Mouse (Mus musculus) neural tube, embryonic 13.5 days (tissue): ENCODE results near the gene Pnlip. TPM values are rescaled to one million over a fixed set of nuclear protein-coding genes. Genes with fewer than 3 reads are reported as not detected.

Source experiments
- ATAC-seq: fragments of 200-750 bp; cut with Nextera tagmentation; 2 replicates; pipeline ENCODE4 v1.8.0; 2017; ENCODE audit warnings: low read depth, mild to moderate bottlenecking, moderate TSS enrichment, moderate library complexity
- H3K27ac ChIP-seq: fragments of 300-500 bp; sonication (generic); replicated peaks from 2 replicates; pipeline ENCODE4 v1.5.1; 2015; ENCODE audit warnings: moderate library complexity, mild to moderate bottlenecking, inconsistent platforms
- H3K27me3 ChIP-seq: fragments of 300-500 bp; sonication (generic); 2 replicates; pipeline ENCODE4 v1.6.1; 2015; ENCODE audit warnings: mild to moderate bottlenecking, inconsistent platforms
- H3K36me3 ChIP-seq: fragments of 300-500 bp; sonication (generic); 2 replicates; pipeline ENCODE4 v1.6.1; 2015; ENCODE audit warnings: mild to moderate bottlenecking, inconsistent platforms
- H3K4me1 ChIP-seq: fragments of 300-500 bp; sonication (generic); replicated peaks from 2 replicates; pipeline ENCODE4 v1.6.1; 2015; ENCODE audit warnings: inconsistent platforms
- H3K4me2 ChIP-seq: fragments of 300-500 bp; sonication (generic); 2 replicates; pipeline ENCODE4 v1.6.1; 2015; ENCODE audit warnings: inconsistent platforms, mild to moderate bottlenecking, moderate library complexity
- H3K4me3 ChIP-seq: fragments of 300-500 bp; sonication (generic); 2 replicates; pipeline ENCODE4 v1.5.1; 2015; ENCODE audit warnings: mild to moderate bottlenecking, inconsistent platforms
- H3K9ac ChIP-seq: fragments of 300-500 bp; sonication (generic); 2 replicates; pipeline ENCODE4 v1.6.1; 2015; ENCODE audit warnings: moderate library complexity, mild to moderate bottlenecking, inconsistent platforms
- H3K9me3 ChIP-seq: fragments of 300-500 bp; sonication (generic); 2 replicates; pipeline ENCODE4 v1.6.1; 2016; ENCODE audit warnings: inconsistent platforms
- WGBS: fragments of 180-500 bp; shearing (Covaris S2); methylation state at CpG from one replicate; pipeline ENCODE4 v1.1.7; 2015; 5-methylcytosine and 5-hydroxymethylcytosine counted together
- polyA plus RNA-seq: library from polyadenylated mRNA; unstranded; fragments of >200 nt; fragmentation: Nextera tagmentation; extraction: Ambion mirVana; gene quantifications from 2 replicates; pipeline ENCODE4 v1.2.1, GENCODE M21; 2015

The Pnlip gene
- polyA plus RNA-seq, 1 experiment from 2014 or later: 0.33 TPM

DNA sequence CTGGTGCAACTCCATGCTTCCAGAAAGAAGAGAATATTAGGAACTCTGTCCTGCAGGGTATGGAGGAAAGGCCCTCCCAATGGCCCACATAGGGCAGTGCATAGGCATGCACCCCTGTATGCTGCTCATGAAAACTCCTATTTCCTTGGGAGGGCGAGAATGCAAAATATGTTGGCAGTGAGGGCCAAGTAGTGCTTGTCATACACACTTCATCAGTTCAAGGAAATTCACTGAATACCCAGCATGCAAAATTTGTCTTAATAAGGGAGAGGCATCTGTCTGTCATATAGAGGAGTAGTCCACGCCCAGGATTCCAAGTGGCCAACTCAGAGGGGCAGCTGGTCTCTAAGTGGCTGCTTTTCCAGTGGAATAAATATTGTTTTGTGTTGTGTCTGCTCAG, 11.0 kb downstream of the Pnlip start:
- no peak overlapping the region for H3K4me2 ChIP-seq
- ATAC-seq: no peak
- WGBS: 85% methylated on average over 2 of the region's 2 CpGs
- H3K36me3 ChIP-seq: no peaks in the 10 kb centered on the region
- H3K4me3 ChIP-seq: no peak overlapping the region
- H3K4me1 ChIP-seq: no peaks in the 10 kb centered on the region
- no peak overlapping the region for H3K9ac ChIP-seq
- no peaks in the 10 kb centered on the region for H3K27me3 ChIP-seq
- no peak overlapping the region for H3K27ac ChIP-seq
- no peaks in the 10 kb centered on the region for H3K9me3 ChIP-seq

DNA sequence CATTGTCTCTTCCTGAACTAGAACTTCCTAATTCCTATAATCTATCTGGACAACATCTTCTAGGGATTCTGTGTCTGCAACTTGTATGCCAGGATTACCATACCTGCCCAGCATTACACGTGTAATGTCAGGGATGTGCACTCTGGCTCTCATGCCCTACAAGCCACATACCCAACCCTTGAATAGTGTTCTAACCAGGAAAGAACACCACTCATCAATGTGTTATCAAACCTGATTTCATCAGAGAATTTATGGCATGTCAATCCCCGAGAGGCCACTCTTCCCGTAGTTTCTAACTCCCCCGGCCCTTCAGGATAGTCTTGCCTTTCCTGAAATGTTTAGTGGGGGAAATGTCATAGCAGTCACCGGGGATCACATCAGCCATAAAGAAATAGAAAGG, 12.6 kb downstream of the Pnlip start:
- 83% methylated on average over 5 of the region's 5 CpGs for WGBS
- ATAC-seq: no peak

DNA sequence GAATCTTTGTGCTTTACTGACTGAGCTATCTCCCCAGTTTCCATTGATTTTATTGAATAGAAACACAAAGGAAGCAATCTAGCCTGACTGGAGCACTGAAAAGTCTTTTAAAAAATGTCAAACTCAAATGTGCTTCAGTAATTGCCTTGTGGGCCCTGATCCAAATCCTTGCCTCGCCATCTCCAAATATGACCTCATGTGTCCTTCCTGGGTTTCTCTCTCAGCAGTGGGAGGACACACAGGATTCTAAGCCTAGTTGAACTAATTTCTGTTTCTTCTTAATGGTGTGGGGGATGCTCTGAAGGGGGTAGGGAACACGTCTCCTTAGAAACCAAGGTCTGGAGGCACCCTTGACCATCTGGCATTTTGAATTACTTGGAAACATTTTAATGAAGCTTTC, 22.3 kb downstream of the Pnlip start:
- Histone ChIP-seq H3K4me2 (no peak overlapping the region), H3K36me3 (no peaks in the 10 kb centered on the region), H3K27ac (no peak overlapping the region), H3K4me1 (peaks cover 7% of the 10 kb centered on the region; the same call in 1 of the 2 replicates), H3K9me3 (no peaks in the 10 kb centered on the region), H3K9ac (no peak overlapping the region), H3K27me3 (no peaks in the 10 kb centered on the region), H3K4me3 (no peak overlapping the region)
- no peak for ATAC-seq
- 38% methylated on average over 2 of the region's 2 CpGs for WGBS

More for the DNA sequence above, 12.6 kb downstream of the Pnlip start:
- Histone ChIP-seq H3K4me2 (no peak overlapping the region), H3K9ac (no peak overlapping the region), H3K9me3 (no peaks in the 10 kb centered on the region), H3K27ac (no peak overlapping the region), H3K4me3 (no peak overlapping the region), H3K27me3 (no peaks in the 10 kb centered on the region), H3K36me3 (no peaks in the 10 kb centered on the region), H3K4me1 (no peaks in the 10 kb centered on the region)

DNA sequence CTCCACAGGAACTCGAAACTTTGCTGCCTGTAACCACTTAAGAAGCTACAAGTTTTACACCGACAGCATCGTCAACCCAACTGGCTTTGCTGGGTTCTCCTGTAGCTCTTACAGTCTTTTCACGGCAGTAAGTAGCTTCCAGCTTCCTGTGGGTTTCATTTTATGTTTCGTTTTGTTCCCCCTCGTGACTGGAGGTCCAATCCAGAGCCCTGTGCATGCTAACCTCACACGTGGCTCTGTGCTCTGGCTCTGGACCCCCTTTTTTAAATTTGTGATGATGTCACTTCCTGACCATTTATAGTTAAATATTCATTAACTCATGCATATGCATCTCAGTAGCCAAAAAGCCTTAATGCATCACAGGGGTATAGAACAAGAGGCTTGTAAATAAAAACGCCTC, 24.8 kb downstream of the Pnlip start:
- no peak overlapping the region for H3K9ac ChIP-seq
- WGBS: 75% methylated on average over 8 of the region's 8 CpGs
- no peaks in the 10 kb centered on the region for H3K36me3 ChIP-seq
- no peak for ATAC-seq
- H3K9me3 ChIP-seq: no peaks in the 10 kb centered on the region
- no peaks in the 10 kb centered on the region for H3K27me3 ChIP-seq
- H3K4me3 ChIP-seq: no peak overlapping the region
- peaks cover 7% of the 10 kb centered on the region; the same call in 1 of the 2 replicates for H3K4me1 ChIP-seq
- no peak overlapping the region for H3K27ac ChIP-seq
- no peak overlapping the region for H3K4me2 ChIP-seq

DNA sequence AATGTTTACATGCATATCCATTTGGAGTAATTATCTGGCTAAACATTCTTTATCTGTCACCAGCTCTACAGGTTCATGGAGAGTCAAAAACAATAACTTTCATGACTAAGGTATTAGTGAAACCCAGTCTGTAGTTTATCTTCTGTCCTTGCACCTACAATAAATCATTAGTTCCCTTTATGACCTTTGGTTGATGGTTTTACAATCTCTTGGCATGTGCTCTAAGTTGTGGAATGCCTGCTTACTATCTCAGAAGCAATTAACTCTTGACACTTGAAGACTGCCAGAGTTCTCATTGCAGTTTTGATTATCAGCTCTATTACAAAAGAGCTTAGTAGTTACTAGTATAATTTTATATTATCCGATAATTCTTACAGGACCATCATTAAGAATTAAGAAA, 36.6 kb downstream of the Pnlip start:
- H3K9ac ChIP-seq: no peak overlapping the region
- WGBS: 30% methylated on average over 1 of the region's 1 CpGs

DNA sequence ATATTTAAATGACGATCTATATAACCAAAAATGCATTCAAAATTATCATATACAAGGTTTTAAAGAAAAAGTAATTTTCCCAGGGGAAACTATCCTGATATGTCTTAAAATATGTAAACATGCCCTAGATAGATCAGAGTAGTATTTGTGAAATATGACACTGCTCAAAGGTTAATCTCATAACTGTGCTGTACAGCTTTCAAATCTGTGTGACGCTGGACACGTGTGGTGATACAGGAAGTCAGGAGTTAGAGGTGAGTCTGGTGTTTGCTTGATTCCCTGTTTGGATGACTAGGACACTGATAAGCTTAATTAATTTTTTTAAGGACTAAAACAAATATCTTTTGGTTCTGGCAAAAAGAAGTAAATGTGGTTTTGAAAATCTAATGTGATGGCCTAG, 43.0 kb downstream of the Pnlip start:
- no peaks in the 10 kb centered on the region for H3K9me3 ChIP-seq
- no peaks in the 10 kb centered on the region for H3K4me1 ChIP-seq
- no peak overlapping the region for H3K4me2 ChIP-seq
- H3K9ac ChIP-seq: no peak overlapping the region
- no peak overlapping the region for H3K27ac ChIP-seq
- H3K4me3 ChIP-seq: no peak overlapping the region
- WGBS: 87% methylated on average over 3 of the region's 3 CpGs
- no peaks in the 10 kb centered on the region for H3K27me3 ChIP-seq
- H3K36me3 ChIP-seq: no peaks in the 10 kb centered on the region
- ATAC-seq: no peak

More for the DNA sequence above, 36.6 kb downstream of the Pnlip start:
- Histone ChIP-seq H3K4me1 (no peaks in the 10 kb centered on the region), H3K4me3 (no peak overlapping the region), H3K9me3 (no peaks in the 10 kb centered on the region), H3K4me2 (no peak overlapping the region), H3K36me3 (no peaks in the 10 kb centered on the region), H3K27ac (no peak overlapping the region), H3K27me3 (no peaks in the 10 kb centered on the region)
- no peak for ATAC-seq

DNA sequence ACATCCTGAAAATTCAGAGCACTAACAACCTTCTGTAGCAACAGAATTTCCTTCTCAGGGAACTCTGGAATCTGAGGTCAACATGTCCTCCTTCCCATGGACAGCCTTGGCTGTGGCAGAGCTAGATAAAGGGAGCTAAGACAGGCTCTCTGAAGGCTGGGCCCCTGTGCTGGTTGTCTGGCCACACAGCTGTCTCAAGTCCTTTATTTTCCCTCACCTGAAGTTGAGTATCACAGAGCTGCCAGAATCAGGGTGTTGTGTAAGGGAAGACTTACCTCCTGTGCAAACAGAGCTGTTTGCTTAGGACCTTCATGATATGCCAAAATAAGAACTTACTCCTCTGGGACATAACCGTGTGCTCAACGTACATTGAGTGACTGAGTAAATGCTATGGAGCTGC, 43.9 kb downstream of the Pnlip start:
- H3K27ac ChIP-seq: no peak overlapping the region
- H3K4me3 ChIP-seq: no peak overlapping the region
- H3K9ac ChIP-seq: no peak overlapping the region
- H3K27me3 ChIP-seq: no peaks in the 10 kb centered on the region
- no peaks in the 10 kb centered on the region for H3K9me3 ChIP-seq
- 89% methylated on average over 2 of the region's 2 CpGs for WGBS
- no peak for ATAC-seq
- no peak overlapping the region for H3K4me2 ChIP-seq
- H3K4me1 ChIP-seq: no peaks in the 10 kb centered on the region
- no peaks in the 10 kb centered on the region for H3K36me3 ChIP-seq

DNA sequence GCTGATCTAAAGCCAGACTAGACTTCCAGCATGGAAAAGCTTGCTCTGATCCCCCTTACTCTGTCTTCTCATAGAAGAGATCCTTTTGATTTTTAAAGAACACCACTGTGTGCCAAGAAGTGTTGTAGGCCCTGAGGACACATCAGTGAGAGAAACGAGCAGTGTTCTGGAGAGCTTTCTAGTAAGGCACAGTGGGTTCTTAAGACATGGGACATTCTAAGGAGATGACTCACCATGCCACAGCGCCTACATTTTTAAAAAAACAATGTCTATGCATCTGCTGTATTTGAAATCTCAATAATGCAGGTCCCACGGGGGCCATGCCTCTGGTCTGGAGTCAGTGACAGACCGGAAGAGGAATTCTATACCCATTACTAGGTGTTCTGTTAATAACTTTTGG, 52.3 kb downstream of the Pnlip start:
- Histone ChIP-seq H3K27ac (no peak overlapping the region), H3K4me3 (no peak overlapping the region), H3K27me3 (no peaks in the 10 kb centered on the region), H3K9me3 (no peaks in the 10 kb centered on the region), H3K4me2 (no peak overlapping the region), H3K4me1 (no peaks in the 10 kb centered on the region), H3K9ac (no peak overlapping the region), H3K36me3 (no peaks in the 10 kb centered on the region)
- 84% methylated on average over 4 of the region's 4 CpGs for WGBS
- no peak for ATAC-seq

DNA sequence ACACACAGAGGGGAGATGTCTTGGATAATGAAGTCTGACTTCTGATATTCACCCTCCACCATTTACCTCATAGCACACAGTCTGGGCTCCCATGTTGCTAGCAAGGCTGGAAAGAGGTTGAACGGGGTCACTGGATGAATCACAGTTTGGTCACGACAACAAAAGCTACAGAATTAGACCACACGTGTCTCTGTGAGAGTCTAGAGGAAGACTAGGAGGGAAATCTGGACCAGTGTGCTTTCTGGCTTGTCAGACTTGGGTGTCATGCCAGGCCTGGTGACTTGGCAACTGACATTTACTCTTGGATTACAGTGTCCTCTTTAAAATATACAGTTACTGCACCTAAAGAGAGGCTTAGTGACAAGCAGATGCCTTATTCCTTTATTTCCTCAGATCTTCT, 56.3 kb downstream of the Pnlip start:
- H3K27ac ChIP-seq: no peak overlapping the region
- H3K4me1 ChIP-seq: no peaks in the 10 kb centered on the region
- 60% methylated on average over 3 of the region's 3 CpGs for WGBS
- no peak overlapping the region for H3K4me2 ChIP-seq
- no peaks in the 10 kb centered on the region for H3K36me3 ChIP-seq
- no peak overlapping the region for H3K4me3 ChIP-seq
- no peaks in the 10 kb centered on the region for H3K9me3 ChIP-seq
- H3K27me3 ChIP-seq: no peaks in the 10 kb centered on the region
- no peak for ATAC-seq
- H3K9ac ChIP-seq: no peak overlapping the region

DNA sequence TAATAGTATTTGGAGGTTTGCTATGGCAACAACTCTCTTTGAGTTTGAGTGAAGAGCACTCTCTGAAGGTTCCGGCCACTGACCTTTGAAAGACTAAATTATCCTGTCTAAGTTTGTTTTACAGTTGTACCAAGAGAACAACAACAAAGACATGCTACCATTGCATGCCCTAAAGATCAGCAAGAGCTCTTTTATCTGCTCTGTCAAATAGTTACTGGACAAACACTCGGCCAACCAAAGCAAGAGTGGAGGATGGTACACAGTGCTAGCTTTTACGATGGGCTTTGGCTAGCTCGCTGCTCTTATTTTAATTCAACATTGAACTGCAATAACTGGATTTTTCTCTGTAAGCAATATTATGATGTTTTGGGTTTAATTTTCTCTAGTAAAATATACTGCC, 65.6 kb downstream of the Pnlip start:
- no peak overlapping the region for H3K9ac ChIP-seq
- H3K4me2 ChIP-seq: no peak overlapping the region
- no peaks in the 10 kb centered on the region for H3K9me3 ChIP-seq
- no peaks in the 10 kb centered on the region for H3K4me1 ChIP-seq
- ATAC-seq: no peak
- WGBS: 55% methylated on average over 4 of the region's 4 CpGs
- H3K27ac ChIP-seq: no peak overlapping the region
- no peaks in the 10 kb centered on the region for H3K27me3 ChIP-seq
- H3K36me3 ChIP-seq: no peaks in the 10 kb centered on the region
- H3K4me3 ChIP-seq: no peak overlapping the region

DNA sequence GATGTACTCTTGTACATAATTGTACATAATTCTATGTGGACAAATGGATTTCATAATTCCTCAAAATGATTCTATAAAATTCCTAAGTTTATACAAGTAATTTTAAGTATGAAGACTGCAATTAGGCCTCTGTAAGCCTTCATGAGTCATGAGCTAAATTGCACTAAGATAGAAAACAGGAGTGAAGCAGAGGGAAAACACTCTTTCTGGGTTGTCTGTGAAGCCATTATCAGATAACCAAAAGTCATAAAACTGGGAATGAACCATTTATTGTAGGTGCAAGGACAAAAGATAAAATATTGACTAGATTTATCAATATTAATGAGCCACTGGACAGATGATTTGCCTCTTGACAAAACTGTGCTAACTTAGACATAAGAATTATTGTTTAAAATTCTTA, 68.1 kb downstream of the Pnlip start:
- H3K4me2 ChIP-seq: no peak overlapping the region
- H3K9me3 ChIP-seq: peaks cover 3% of the 10 kb centered on the region; the same call in 1 of the 2 replicates
- no peak for ATAC-seq

DNA sequence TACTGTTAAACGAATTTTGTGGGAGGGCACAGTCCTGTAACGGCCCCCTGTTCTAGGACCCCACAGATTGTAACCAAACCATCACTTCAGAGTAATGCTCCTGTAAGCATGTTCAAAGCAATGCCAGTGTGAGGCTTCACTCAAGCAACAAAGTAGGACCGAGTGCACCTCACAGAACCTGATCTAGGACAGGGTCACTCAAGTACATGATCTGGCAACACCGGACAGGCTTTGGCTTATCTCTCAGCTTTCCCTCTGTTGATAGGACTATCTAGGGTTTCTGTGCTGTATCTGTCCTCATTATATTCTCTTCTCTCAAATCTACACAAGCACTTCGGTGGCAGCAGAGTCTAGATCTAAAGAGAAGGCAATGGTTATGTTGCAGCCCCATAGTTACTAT, 74.3 kb downstream of the Pnlip start:
- H3K27ac ChIP-seq: no peak overlapping the region
- H3K9ac ChIP-seq: no peak overlapping the region
- H3K27me3 ChIP-seq: no peaks in the 10 kb centered on the region
- no peak for ATAC-seq
- WGBS: 86% methylated on average over 5 of the region's 5 CpGs
- H3K4me3 ChIP-seq: no peak overlapping the region
- H3K4me2 ChIP-seq: no peak overlapping the region
- H3K36me3 ChIP-seq: no peaks in the 10 kb centered on the region
- H3K9me3 ChIP-seq: peaks cover 5% of the 10 kb centered on the region; the same call in 1 of the 2 replicates
- H3K4me1 ChIP-seq: no peaks in the 10 kb centered on the region

More for the DNA sequence above, 68.1 kb downstream of the Pnlip start:
- Histone ChIP-seq H3K27ac (no peak overlapping the region), H3K4me3 (no peak overlapping the region), H3K36me3 (no peaks in the 10 kb centered on the region), H3K4me1 (no peaks in the 10 kb centered on the region), H3K9ac (no peak overlapping the region), H3K27me3 (no peaks in the 10 kb centered on the region)

DNA sequence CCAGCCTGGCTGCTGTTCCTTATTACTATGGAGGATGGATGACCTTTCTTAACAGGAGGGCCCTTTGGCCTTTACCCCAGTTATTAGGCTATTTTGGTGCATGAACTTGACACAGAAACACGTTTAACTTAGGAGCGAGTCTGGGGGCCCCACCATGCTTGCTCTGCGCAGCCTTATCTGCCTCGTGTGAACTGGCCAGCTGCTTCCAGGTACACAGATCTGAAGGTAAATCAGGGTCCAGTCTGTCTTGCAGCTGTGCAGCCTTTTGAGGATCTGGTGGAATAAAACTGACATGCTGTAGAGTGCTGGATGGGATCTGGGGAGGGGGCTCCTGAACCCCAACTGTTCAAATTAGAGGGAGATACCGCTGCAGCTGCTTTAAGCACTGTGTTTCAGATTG, 75.5 kb downstream of the Pnlip start:
- H3K9me3 ChIP-seq: peaks cover 5% of the 10 kb centered on the region; the same call in 1 of the 2 replicates
- H3K4me1 ChIP-seq: no peaks in the 10 kb centered on the region
- WGBS: 86% methylated on average over 5 of the region's 5 CpGs
- no peak for ATAC-seq
- H3K36me3 ChIP-seq: no peaks in the 10 kb centered on the region
- no peak overlapping the region for H3K27ac ChIP-seq
- no peak overlapping the region for H3K4me3 ChIP-seq
- H3K9ac ChIP-seq: no peak overlapping the region
- H3K27me3 ChIP-seq: no peaks in the 10 kb centered on the region
- H3K4me2 ChIP-seq: no peak overlapping the region
